Mouse (Mus musculus): ENCODE results near the gene Slc23a4.

Gene Slc23a4

DNA sequence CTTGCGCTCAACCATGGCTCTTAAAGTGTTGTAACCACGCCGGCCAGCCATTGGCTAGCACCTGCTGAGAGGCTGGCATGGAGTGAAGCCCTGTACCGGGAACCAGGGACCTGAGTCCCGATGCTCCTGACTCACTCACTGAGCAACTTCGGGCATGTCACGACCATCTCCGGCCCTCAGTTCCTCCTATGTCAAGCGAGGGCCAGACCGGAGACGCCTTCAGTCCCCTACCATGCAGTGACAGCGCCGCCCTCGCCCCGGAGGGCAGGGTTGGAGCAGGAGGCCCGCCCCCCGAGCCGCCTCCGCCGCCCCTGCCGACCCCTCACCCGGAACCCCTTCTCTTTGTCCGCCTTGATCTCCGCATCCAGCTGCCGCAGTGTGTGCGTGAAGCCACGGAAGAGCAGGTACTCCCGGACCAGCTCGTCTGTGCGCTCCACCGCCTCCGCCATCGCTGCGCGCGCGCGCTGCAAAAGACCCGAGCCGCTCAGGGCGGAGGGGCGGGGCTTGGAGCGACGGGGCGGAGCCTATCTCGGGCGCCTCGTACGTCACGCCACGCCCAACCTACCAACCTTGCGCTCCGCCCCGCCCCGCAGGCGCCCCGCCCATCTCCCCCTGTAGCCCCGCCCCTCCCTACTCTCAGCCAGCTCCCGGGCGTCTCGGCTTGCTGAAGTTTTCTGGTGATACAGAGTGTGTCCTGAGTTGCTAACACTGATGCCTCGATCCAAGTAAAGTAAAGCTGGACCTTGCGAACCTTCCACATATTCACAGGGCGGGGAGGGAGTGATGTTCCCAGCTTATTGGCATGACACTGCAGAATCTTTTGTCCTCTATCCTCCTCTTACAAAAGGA lies 77.6 kb downstream of the Slc23a4 start, which contains the start of gene Wdr91:
TSS of gene Wdr91 (minus strand) at position 506 of the 849 bp plus-strand sequence.
- peak; percentile 81 to 82 for DNase-seq

DNA sequence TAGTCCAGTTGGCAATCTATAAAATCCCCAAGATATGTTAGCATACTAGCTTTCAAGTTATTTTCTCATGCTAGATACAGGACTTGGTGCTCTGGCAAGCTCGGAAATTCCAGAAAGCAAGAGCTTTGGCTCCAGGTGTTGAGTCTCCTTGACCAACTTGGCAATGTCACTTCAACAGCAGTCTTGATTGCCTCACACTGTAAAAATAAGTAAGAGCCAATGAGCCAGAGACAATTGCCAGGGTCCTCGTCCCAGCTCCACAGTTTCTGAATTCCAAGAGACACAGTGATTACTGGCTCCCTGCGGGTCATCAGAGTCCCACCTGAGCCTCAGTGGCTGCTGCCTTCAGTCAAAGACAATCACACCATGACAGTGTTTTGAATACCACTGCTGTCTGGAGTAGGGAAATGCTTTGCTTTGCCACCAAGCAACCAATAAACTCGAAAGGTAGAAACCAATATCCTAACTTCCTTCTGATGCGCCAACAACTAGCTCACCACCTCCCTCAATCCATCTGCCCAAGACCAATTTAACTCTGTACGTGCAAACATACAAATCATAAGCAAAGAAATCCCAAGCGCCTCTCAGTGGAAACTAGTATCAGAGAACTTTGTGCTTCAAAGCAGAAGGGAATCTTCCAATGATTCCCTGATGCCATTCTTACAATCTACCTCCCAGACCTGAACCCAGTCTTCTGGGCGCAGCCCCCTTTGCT lies 78.4 kb downstream of the Slc23a4 start:
- DNase-seq, result no peak

DNA sequence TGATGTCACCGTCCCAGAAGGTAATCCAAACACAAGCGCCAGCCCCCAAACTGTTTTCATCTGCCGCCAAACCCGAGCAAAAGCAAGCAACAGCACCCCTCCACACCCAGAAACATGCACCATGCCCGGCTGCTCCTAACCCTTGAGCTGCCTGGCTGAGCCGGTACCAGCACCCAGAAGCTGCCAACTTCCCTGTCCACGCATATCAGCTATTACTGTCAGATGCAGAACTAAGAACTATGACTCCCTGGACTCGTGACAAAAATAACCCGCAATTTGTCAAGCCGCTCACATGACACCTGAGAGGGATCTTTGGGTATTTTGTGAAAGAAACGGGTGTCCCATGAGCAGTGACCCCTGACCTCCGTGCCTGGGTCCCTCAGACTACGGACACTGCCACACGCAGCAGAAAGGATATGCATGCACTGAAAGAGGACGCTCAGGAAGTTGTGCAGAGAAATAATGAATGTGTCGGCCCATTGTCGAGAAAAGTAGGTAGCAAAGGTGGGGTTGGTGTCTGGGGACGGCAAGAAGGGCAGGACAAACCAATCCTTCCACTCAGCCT lies 80.4 kb downstream of the Slc23a4 start:
- no peak for DNase-seq

DNA sequence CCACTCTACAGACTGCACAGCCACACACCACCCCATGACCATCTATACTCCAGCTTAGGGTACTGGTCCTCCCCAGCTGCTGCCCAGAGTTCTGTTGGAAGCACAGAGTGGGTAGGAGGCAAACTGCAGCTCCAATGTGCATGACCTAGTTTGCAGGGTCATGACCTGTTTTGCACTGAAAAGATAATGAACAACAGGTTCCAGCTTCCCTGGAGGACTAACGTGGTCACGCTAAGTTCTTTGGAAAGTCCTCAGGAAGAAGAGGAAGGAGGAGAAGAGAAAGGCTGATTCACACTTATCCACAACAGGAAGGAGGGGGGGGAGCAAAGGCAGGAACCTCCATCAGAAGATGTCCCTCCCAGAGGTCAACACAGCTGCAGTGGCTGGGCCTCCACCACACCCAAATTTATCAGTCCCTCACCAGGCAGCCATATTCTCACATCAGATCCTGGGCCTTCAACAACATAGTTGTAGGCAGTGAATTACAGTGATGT lies 81.0 kb downstream of the Slc23a4 start:
- no peak for DNase-seq

DNA sequence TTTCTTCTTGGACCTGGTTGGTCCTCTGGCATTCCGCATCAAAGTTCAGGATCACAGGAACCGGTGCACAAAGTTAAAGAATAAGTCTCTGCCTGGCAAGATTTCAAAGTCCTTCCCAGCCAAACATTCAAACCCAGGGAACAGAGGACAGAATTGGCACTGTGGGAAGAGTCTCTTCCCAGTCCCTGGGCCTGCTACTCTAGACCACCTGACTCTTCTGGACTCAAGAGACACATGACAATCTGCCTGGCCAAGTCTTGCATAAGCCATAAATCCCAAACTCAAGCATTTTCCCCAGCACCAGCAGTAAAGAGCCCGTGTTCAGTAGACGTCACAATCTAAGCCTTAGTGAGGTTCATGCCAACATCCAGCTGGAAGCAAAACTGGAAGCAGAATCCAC lies 81.5 kb downstream of the Slc23a4 start:
- no peak for DNase-seq

DNA sequence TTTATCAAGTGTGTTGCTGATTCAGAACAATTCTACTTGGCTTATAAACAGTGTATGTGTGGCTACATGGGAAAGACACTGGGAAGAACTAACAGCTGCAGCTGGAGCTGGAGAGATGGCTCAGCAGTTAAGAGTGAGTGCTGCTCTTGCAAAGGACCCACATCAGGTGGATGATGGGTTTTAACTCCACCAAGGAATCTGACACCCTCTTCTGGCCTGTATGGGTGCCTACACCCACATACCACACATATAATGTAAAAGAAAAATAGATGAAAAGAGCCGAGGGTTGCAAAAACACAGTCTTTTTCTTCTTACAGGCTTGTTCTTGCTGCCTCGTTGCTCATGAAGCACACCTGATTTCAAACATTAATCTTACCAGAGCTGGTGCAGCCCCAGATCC lies 82.1 kb downstream of the Slc23a4 start:
- no peak for DNase-seq

DNA sequence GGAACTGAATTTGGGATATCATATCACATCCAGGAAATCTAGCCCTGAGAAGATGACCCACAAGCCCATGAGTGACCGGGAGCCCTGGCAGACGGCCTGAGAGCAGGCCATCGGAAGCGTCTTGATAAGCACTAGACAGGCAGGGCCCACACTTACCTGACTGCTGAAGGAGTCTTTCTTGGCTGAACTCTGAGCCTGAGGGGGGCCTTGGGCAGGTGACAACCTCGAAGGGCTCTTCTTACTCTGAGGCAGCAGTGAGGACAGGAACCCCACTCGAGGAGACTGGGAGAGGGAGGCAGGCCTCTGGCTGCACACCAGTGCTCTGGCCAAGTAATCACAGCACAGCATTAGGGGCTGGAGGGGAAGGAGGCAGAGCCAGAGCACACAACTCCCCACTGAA lies 83.8 kb downstream of the Slc23a4 start:
- no peak for DNase-seq

DNA sequence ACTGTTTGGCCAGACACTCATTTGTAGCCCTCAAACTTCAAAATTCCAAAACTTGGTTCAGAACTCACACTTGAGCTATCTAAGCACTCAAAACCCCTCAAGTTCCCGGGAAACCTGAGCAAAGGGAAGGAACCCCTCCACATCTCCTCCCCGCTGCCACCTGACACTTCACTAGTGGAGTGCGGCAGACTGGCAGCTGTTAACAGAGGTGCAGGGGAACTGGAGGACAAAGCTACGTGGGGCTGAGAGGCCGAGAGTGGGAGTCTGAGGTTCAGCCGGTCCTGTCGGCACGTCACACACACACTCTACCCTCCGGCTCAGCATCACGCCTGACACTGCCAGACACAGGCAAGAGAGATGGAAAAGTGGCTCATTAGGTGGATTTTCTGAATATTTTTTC lies 84.4 kb downstream of the Slc23a4 start:
- DNase-seq, result no peak

DNA sequence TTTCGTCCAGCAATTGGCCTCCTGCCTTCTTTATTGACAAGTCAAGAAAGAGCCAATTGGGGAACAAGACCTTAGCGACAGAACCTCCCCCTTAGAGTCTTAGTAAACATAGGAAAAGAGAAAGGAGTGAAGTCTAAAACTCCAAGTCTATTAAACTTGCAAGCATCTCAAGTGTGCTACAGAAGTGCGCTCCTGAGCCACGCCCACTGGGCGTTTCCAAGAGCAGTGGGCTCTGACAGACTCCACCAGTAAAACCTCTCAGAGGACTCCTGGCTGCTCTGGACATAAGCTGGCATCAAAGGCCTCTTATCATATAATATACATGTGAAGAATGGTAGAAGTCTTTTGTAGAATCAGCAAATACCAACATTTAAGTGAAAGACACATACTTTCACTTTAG lies 84.8 kb downstream of the Slc23a4 start:
- no peak for DNase-seq

DNA sequence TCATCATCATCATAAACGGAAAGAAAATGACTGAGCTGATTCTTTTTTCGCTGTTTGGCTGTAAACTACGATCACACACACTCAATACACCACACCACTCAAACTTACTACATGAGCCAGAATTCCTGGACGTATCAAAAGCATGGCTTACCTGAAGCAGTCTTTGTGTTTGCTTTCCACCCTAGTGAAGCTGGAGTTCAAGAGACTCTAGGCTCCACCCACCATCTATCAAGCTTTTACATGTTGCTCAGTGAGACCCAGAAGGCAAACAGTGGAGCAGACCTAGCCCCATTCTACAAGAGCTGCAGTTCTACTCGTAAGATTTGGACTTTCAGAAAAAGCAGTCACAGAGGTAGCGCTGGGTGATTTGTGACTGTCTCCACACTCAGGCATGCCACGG lies 85.6 kb downstream of the Slc23a4 start:
- no peak for DNase-seq

DNA sequence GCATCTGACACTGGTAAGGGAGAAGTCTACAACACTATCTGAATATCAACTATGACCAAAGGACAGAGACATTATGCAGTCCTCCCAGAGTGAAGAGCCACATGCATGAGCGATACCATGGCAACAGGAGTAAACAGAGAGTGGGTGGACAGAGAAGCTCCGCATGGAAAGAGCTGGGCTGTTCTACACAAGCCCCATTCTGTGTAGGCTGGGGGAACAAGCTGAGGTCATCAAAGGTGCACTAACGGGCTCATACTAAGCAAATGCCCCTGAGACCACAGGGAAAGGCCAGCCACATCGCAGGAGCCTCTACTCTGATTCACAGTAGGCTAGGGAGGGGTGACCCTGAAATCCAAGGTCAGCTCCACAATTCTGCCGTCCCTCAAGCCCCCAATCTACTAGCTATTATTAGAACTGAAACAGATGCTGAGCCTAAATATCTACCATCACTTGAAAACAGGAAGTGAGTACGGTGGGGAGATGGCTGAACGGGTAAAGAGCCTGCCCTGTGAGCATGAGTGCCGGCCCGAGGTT lies 86.2 kb downstream of the Slc23a4 start:
- DNase-seq, result no peak

DNA sequence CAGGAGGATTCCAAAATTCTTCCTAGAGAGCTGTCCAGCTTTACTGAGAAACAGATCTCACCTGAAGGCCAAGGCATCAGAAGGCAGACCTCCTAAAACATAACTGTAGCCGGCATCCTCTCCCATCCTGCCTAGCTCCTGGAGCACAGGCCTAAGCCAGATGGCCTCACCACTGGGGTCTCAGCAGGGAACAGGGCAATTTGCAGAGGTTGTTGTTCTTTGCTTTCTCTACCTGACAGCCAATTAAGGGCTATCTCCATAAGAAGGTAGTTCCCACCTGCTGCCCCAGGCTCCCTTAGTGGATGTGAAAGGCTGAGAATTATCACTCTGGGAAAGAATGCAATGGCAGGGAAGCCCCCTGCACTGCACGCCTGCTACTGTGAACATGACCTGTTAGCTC lies 87.2 kb downstream of the Slc23a4 start:
- no peak for DNase-seq

DNA sequence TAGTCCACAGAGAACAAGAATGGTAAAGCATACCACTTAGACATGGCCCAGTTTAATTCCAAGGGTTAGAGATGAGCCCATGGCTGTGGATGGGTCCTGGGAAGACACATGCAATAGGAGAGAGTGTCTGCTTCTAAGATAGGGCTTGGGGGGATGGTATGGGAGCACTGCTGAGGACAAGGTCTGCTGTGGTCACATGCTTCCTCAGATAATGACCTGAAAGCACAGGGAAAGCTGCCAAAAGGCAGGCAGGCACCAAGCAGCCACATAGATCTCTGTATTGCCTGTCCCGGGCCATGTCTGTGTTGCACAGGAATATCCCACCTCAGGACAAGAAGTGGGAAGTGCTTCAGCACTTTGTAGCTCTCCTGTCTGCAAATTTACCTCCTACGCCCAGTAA lies 89.1 kb downstream of the Slc23a4 start:
- DNase-seq, result no peak

DNA sequence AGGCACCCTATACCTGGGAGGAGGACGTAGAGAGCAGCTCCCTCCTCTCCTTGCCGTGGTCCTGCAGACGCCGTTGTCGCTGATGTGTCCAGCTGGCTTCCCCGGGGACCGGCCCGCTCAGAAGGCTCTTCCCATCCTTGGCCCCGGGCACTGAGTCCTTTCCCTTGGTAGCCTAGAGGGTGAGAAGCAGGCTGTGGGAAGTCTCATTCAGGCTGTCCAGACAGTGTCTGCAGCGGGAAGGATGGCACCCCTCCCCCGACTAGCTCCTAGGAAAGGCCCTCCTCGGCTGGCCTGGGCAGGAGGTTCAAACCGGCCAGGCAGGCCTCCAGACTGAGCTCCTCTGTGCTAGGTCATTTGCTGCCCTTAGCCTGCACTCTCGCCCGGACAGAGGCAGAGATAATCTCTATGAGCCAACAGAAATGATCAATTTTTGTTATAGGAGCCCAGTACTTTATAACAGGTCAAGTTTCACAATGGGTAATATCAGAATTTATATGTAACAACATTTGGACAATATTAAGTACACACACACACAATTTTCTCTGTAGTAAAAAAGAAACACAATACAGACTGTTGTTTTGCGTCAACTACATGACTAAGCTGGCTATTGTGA lies 91.9 kb downstream of the Slc23a4 start:
- DNase-seq, result no peak

DNA sequence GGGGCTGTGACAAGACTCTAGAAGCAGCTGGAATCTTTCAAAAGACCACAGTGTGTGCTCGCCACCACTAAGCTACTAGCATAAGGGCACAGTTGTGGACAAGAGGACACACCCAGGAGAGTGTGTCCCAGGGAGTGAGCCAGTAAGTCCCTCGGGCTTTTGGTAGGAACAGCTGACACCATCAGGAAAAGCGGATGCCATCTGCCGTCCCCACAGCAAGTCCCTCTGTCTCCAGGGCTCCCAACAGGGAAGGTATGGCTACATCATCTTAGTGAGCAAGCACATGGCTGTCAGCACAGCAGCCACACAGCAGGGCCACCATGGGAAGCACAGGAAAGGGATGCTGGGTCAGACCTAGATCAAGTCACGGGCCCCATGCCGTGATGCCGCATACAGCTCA lies 92.6 kb downstream of the Slc23a4 start:
- DNase-seq, result no peak
